Mouse (Mus musculus) CD4-positive, CD25-positive, alpha-beta regulatory T cell, adult 2 months (primary cell): ENCODE data around the gene Cyb5d1.

Experiments used
- DNase-seq: peaks from one replicate; pipeline ENCODE4 v3.0.0-alpha.2; 2012; ENCODE audit warnings: low read depth, low spot score

Cyb5d1 gene

GRCm38 (mm10) chr11:69364376-69364775 is 31.1 kb downstream of the Cyb5d1 start:
- no peak for DNase-seq

GRCm38 (mm10) chr11:69362479-69362878 is 33.0 kb downstream of the Cyb5d1 start:
- DNase-seq = no peak

- no peak for DNase-seq
These were observed 33.4 kb downstream of the Cyb5d1 start for GRCm38 (mm10) chr11:69362021-69362420.

GRCm38 (mm10) chr11:69357690-69358089 is 37.7 kb downstream of the Cyb5d1 start:
- no peak for DNase-seq

- no peak for DNase-seq
These were observed 38.9 kb downstream of the Cyb5d1 start for GRCm38 (mm10) chr11:69356544-69356943.

- no peak for DNase-seq
These were observed 49.0 kb downstream of the Cyb5d1 start for GRCm38 (mm10) chr11:69346441-69346840.
